Mouse (Mus musculus) liver, embryonic 16.5 days (tissue): ENCODE results near the gene Klkb1. TPM values are rescaled to one million over a fixed set of nuclear protein-coding genes. Genes with fewer than 3 reads are reported as not detected.

Experiments
- ATAC-seq: fragments of 200-750 bp; cut with Nextera tagmentation; 2 replicates; pipeline ENCODE4 v1.8.0; 2017; ENCODE audit warnings: low read depth, mild to moderate bottlenecking, moderate number of reproducible peaks, moderate library complexity
- H3K27ac ChIP-seq: fragments of 300-500 bp; sonication (generic); 2 replicates; pipeline ENCODE4 v1.5.1; 2014; ENCODE audit warnings: mild to moderate bottlenecking, low read length
- H3K27me3 ChIP-seq: fragments of 300-500 bp; sonication (generic); 2 replicates; pipeline ENCODE4 v1.6.1; 2014; ENCODE audit warnings: low read depth, low read length, mixed read lengths; ENCODE audit not compliant: control insufficient read depth, insufficient read depth
- H3K36me3 ChIP-seq: fragments of 300-500 bp; sonication (generic); 2 replicates; pipeline ENCODE4 v1.6.1; 2014; ENCODE audit warnings: mild to moderate bottlenecking; ENCODE audit not compliant: control insufficient read depth, insufficient read depth
- H3K4me1 ChIP-seq: fragments of 300-500 bp; sonication (generic); 2 replicates; pipeline ENCODE4 v1.6.1; 2014; ENCODE audit warnings: low read depth, low read length, mixed read lengths; ENCODE audit not compliant: control insufficient read depth
- H3K4me2 ChIP-seq: fragments of 300-500 bp; sonication (generic); 2 replicates; pipeline ENCODE4 v1.6.1; 2014; ENCODE audit warnings: low read depth, low read length, mixed read lengths
- H3K4me3 ChIP-seq: fragments of 300-500 bp; sonication (generic); 2 replicates; pipeline ENCODE4 v1.5.1; 2014; ENCODE audit warnings: low read depth, mild to moderate bottlenecking, low read length
- H3K9ac ChIP-seq: fragments of 300-500 bp; sonication (generic); 2 replicates; pipeline ENCODE4 v1.6.1; 2014; ENCODE audit warnings: low read depth, low read length
- H3K9me3 ChIP-seq: fragments of 300-500 bp; sonication (generic); replicated peaks from 2 replicates; pipeline ENCODE4 v1.6.1; 2016; ENCODE audit warnings: low read length; ENCODE audit not compliant: control insufficient read depth
- WGBS: fragments of 180-500 bp; shearing (Covaris S2); extraction: QIAGEN DNeasy Blood & Tissue Kit; methylation state at CpG from one replicate; pipeline ENCODE4 v1.1.7; 2014; ENCODE audit not compliant: insufficient replicate concordance; 5-methylcytosine and 5-hydroxymethylcytosine counted together
- polyA plus RNA-seq: library from polyadenylated mRNA; unstranded; fragments of >200 nt; fragmentation: Nextera tagmentation; extraction: Ambion mirVana; gene quantifications from 2 replicates; pipeline ENCODE4 v1.2.1, GENCODE M21; 2015

Gene Klkb1
- polyA plus RNA-seq, 1 experiment from 2014 or later, result 18.1 TPM

DNA sequence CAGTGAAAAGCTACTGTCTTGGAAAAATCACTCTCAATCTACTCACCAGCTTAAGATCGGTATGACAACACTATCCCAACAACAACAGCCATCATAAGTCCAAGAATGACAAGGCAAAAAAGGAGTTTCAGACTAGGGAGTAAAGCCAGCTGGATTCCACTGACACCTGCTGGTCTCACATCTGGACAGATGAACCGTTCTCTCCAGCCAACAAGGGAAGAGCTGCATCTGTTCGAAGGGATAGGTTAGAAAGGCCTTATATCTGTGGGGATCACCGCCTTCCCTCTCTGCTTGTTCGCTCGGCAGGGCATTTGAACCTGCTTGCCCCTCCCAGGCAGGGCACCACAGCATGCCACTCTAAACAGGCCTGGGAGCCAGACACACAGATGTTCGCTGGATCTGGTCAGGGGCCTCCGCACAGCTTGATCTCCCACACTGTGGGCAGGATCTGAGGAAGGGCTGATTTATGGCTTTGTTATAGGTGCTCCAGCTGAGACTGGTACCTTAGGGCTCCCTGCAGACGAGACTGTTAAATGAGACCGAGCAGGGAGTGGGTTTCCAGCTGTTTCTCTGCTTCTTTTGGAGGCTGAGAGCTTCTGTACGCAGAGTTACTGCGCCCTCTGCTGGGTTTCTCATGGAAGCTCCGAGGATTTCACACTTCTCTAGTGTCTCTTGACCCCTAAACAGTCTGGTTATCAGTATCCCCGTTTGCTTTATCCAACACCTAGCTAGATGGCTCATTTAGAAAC lies 58.3 kb downstream of the Klkb1 start:
- WGBS, result 21% methylated on average over 14 of the region's 14 CpGs
- ATAC-seq, result no peak
- Histone ChIP-seq H3K4me1 (no peaks in the 10 kb centered on the region; the same call in 1 of the 2 replicates), H3K27ac (no peak overlapping the region), H3K4me3 (no peak overlapping the region), H3K36me3 (no peaks in the 10 kb centered on the region), H3K4me2 (no peak overlapping the region), H3K9ac (no peak overlapping the region), H3K9me3 (no peaks in the 10 kb centered on the region), H3K27me3 (no peaks in the 10 kb centered on the region)

DNA sequence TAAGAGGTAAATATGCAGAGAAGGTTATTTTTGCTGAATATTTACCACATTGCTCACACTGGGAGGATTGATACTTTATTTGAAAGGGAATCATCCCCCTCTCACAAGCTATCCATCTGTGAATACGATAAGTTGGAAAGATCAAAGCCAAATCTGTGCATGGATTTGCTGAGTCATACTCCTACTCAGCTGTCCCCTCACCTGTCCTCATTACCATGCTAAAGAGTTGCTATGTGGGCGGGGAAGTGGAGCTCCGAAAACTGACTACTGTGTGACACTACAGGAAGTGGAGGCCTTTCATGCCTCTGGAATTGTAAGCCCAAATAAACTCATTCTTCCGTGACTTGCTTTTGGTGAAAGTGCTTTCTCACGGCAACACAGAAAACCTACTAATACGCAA lies 59.4 kb downstream of the Klkb1 start:
- H3K27ac ChIP-seq, result no peak overlapping the region
- WGBS, result 60% methylated on average over 6 of the region's 6 CpGs
- no peak overlapping the region for H3K4me3 ChIP-seq
- no peak for ATAC-seq
- H3K4me1 ChIP-seq, result no peaks in the 10 kb centered on the region; the same call in 1 of the 2 replicates
- H3K9me3 ChIP-seq, result no peaks in the 10 kb centered on the region
- no peaks in the 10 kb centered on the region for H3K27me3 ChIP-seq
- no peaks in the 10 kb centered on the region for H3K36me3 ChIP-seq
- no peak overlapping the region for H3K4me2 ChIP-seq
- H3K9ac ChIP-seq, result no peak overlapping the region

DNA sequence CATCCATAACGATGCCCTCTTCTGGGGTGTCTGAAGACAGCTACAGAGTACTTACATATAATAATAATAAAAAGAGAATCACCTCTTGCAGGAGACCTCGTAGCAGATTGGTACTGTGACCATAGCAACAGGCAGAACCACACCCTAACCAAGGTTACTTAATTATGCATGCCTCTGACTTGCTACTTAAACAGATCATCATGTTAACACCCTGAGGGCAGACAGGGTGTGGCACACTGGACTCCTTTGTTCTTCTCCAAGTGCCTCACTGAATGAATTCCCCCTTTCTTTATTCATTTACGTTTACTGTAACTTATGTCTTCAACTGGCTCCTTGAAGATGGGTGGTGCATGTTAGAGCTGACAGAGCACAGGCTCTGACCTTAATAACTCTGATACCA lies 61.4 kb downstream of the Klkb1 start:
- no peak overlapping the region for H3K27ac ChIP-seq
- ATAC-seq, result no peak
- H3K36me3 ChIP-seq, result no peaks in the 10 kb centered on the region
- no peak overlapping the region for H3K4me3 ChIP-seq
- H3K9ac ChIP-seq, result no peak overlapping the region
- no peaks in the 10 kb centered on the region for H3K4me1 ChIP-seq
- no peaks in the 10 kb centered on the region for H3K9me3 ChIP-seq
- 53% methylated on average over 3 of the region's 3 CpGs for WGBS
- H3K27me3 ChIP-seq, result no peaks in the 10 kb centered on the region
- H3K4me2 ChIP-seq, result no peak overlapping the region

Other genes with a start within 250 kb of the Klkb1 start
- not detected in 2 replicates for gene Mtnr1a, start 225.7 kb downstream of the Klkb1 start, polyA plus RNA-seq
- 51.0 and 56.3 TPM in 2 replicates for gene F11, start 32.8 kb downstream of the Klkb1 start, polyA plus RNA-seq
- gene Gm45753, start 13.6 kb upstream of the Klkb1 start, polyA plus RNA-seq, result 21.6 and 26.5 TPM in 2 replicates
- 6.4 and 6.5 TPM in 2 replicates for gene Cyp4v3, start 38.4 kb upstream of the Klkb1 start, polyA plus RNA-seq
- 1.6 and 1.8 TPM in 2 replicates for gene Fam149a, start 87.4 kb upstream of the Klkb1 start, polyA plus RNA-seq
- gene Tlr3, start 116.2 kb upstream of the Klkb1 start, polyA plus RNA-seq, result 0.92 and 1.0 TPM in 2 replicates
- 12.7 and 13.7 TPM in 2 replicates for gene Sorbs2, start 212.9 kb upstream of the Klkb1 start, polyA plus RNA-seq